Mouse (Mus musculus) small intestine, adult 10 weeks (tissue): ENCODE results near the gene Theg. TPM values are rescaled to one million over a fixed set of nuclear protein-coding genes. Genes with fewer than 3 reads are reported as not detected.

Experiments used
- polyA plus RNA-seq: library from polyadenylated mRNA; stranded (reverse); fragments of 350-450 nt; fragmentation: Illumina TruSeq; extraction: RNeasy Lipid Tissue Mini Kit (QIAGEN cat#74804); gene quantifications from one replicate; pipeline ENCODE4 v1.2.3, GENCODE M21; 2014; ENCODE audit warnings: low replicate concordance

Gene Theg
- not detected for polyA plus RNA-seq

DNA sequence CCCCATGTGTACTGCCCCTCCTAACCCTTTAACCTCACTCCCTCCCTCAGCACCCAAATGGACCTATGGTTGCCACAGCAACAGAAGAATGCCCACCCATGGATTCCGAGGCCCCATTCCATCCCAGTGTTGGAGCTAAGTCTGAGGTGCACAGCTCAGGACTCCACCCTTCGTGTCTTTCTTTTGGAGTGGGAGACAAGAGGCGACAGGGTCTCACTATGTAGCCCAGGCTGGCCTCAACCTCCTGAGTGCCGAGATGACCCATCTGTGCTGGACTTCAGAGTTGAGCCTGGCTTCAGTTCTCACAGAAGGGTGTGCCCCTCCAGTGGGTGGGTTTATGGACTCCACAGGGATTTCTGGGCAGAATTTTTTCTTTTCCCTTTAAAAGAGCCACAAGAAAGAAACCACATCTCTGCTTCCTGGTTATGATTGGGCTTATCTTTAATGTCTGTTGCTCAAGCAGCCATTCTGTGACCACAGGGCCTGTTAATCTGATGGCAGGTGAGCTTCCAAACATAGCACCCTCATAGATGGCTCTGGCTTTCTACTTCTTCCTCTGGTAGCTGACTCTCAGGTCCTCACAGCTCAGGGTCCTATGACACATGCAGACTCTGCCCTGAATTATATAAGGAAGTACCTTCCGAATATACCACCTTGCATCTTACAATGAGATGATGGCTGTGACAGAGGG lies at the start of gene Theg:
Gene Theg, minus strand, starts transcription at position 271 of the 691 bp plus-strand sequence.

GRCm38 (mm10) chr10:79613578-79614304 lies 26.6 kb upstream of the Theg start, which contains the start of gene C2cd4c:
Gene C2cd4c, minus strand, starts transcription at chr10:79614025.

GRCm38 (mm10) chr10:79554330-79555237 lies 32.5 kb downstream of the Theg start, which contains the start of gene Mier2:
Gene Mier2, minus strand, starts transcription at chr10:79555199.

DNA sequence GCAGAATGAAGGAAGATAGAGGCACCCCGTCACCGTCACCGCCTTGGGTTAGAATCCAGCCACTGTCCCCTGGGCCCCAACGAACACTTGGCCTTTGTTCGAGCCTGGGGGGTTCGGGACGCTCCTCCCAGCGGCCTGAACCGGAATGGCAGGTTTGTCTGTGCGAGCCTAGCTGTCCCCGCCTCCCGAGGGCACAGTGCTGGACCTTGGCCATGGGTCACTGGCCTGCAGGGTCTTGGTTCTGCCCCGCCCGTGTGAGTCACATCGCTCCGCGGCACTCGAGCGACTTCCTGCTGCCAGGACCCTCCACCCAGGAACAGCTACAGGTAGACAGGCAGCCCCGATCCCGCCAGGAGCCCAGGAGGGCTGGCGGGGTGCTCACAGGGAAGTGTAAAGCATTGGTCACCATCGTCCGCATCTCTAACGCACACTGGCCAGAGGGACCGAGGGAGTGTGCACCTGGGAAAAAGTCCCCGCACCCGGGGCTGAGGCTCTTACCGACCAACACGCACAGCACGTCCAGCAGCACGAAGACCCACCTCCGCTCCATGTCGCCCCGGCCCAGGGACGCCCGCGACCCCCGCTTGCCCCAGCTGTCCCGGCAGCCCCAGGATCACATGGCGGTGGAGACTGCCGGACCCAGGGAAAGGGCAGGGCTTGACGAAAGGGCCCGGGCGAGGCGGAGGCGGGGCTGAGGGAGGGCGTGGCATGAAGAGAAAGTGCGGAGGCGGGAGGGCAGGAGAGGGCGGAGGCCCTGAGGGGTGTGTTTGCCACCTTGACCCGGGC lies 53.8 kb downstream of the Theg start, which contains the start of gene Plpp2:
Gene Plpp2, minus strand, starts transcription at position 671 of the 786 bp plus-strand sequence.

Other genes with a start within 250 kb of the Theg start
- gene Vmn2r82, start 230.8 kb downstream of the Theg start, polyA plus RNA-seq: not detected
- gene Vmn2r83, start 118.6 kb downstream of the Theg start, polyA plus RNA-seq: not detected
- 6.5 TPM for gene Plpp2, start 53.5 kb downstream of the Theg start, polyA plus RNA-seq
- gene Mier2, start 32.1 kb downstream of the Theg start, polyA plus RNA-seq: not detected
- 0.11 TPM for gene C2cd4c, start 26.7 kb upstream of the Theg start, polyA plus RNA-seq
- gene Shc2, start 50.6 kb upstream of the Theg start, polyA plus RNA-seq: 0.30 TPM
- not detected for gene Odf3l2, start 58.4 kb upstream of the Theg start, polyA plus RNA-seq
- not detected for gene Madcam1, start 77.2 kb upstream of the Theg start, polyA plus RNA-seq
- gene Tpgs1, start 82.0 kb upstream of the Theg start, polyA plus RNA-seq: not detected
- gene Cdc34, start 94.9 kb upstream of the Theg start, polyA plus RNA-seq: not detected
- not detected for gene Gzmm, start 101.7 kb upstream of the Theg start, polyA plus RNA-seq
- 328 TPM for gene Bsg, start 117.2 kb upstream of the Theg start, polyA plus RNA-seq
- gene Hcn2, start 129.3 kb upstream of the Theg start, polyA plus RNA-seq: not detected
- gene Polrmt, start 159.2 kb upstream of the Theg start, polyA plus RNA-seq: not detected
- not detected for gene Fgf22, start 167.7 kb upstream of the Theg start, polyA plus RNA-seq
- 0.41 TPM for gene Rnf126, start 179.6 kb upstream of the Theg start, polyA plus RNA-seq
- 0.45 TPM for gene Fstl3, start 189.9 kb upstream of the Theg start, polyA plus RNA-seq
- gene Prss57, start 203.6 kb upstream of the Theg start, polyA plus RNA-seq: not detected
- gene Palm, start 206.2 kb upstream of the Theg start, polyA plus RNA-seq: not detected
- gene Misp, start 233.7 kb upstream of the Theg start, polyA plus RNA-seq: 3.9 TPM